Mouse (Mus musculus) left cerebral cortex, postnatal 10 days (tissue): Measurements from ENCODE around the gene Tmbim1. TPM values are rescaled to one million over a fixed set of nuclear protein-coding genes. Genes with fewer than 3 reads are reported as not detected.

ENCODE experiments used
- DNase-seq, 2 experiments: peaks; one replicate each; pipeline ENCODE4 v3.0.0; 2021 to 2022; ENCODE audit warnings: low spot score in 2 of 2, mixed read lengths in 1 of 2; ENCODE audit errors: extremely low spot score in 1 of 2
- intact Hi-C: fragments of 180-260 bp; cut with DNase I; formaldehyde crosslinking; loops from one replicate; pipeline ENCODE4 v1.15.1; 2025
- total RNA-seq, 2 experiments: library from RNA; stranded (reverse); gene quantifications; 2 replicates each; pipeline ENCODE4 v1.2.3; 2021

Gene Tmbim1
- total RNA-seq, 2 experiments from 2014 or later: 10.4 to 11.2 TPM

- DNase-seq: no peak
- intact Hi-C loops: no loop called here
These were observed 56.0 kb downstream of the Tmbim1 start for GRCm38 (mm10) chr1:74249331-74249980.

GRCm38 (mm10) chr1:74248799-74249198, 56.6 kb downstream of the Tmbim1 start:
- intact Hi-C loops: no loop called here
- DNase-seq: no peak

GRCm38 (mm10) chr1:74245525-74245924, 59.9 kb downstream of the Tmbim1 start:
- DNase-seq: no peak
- intact Hi-C loops: no loop called here

GRCm38 (mm10) chr1:74240832-74241231, 64.6 kb downstream of the Tmbim1 start:
- no peak for DNase-seq
- intact Hi-C loops: no loop called here

- intact Hi-C loops: no loop called here
- DNase-seq: peak; percentile 52 to 68
These were observed 65.1 kb downstream of the Tmbim1 start for GRCm38 (mm10) chr1:74240311-74240710.

GRCm38 (mm10) chr1:74239618-74240017, 65.8 kb downstream of the Tmbim1 start:
- DNase-seq: peak in 1 of 2 experiments; percentile 33

GRCm38 (mm10) chr1:74239162-74239561, 66.3 kb downstream of the Tmbim1 start:
- intact Hi-C loops: no loop called here
- no peak for DNase-seq

More at GRCm38 (mm10) chr1:74239618-74240017, 65.8 kb downstream of the Tmbim1 start:
- intact Hi-C loops: no loop called here

Other genes starting within 250 kb of the Tmbim1 start
- gene Tns1, start 181.2 kb downstream of the Tmbim1 start, total RNA-seq: 10 to 100 TPM; 29.3 to 29.8 TPM
- gene Rufy4, start 180.1 kb downstream of the Tmbim1 start, total RNA-seq: under 1 TPM in 1 of 2 experiments, not detected in 1; 0.15 TPM
- gene Cxcr2, start 151.6 kb downstream of the Tmbim1 start, total RNA-seq: not detected
- gene Cxcr1, start 111.0 kb downstream of the Tmbim1 start, total RNA-seq: not detected
- 100 to 1,000 TPM; 316 to 324 TPM for gene Arpc2, start 69.5 kb downstream of the Tmbim1 start, total RNA-seq
- not detected for gene Gpbar1, start 27.1 kb downstream of the Tmbim1 start, total RNA-seq
- gene Aamp, start 20.9 kb downstream of the Tmbim1 start, total RNA-seq: 100 to 1,000 TPM; 131 to 139 TPM
- gene Pnkd, start 20.7 kb downstream of the Tmbim1 start, total RNA-seq: 100 to 1,000 TPM; 109 to 124 TPM
- under 1 TPM; 0.41 to 0.45 TPM for gene Catip, start 56.5 kb upstream of the Tmbim1 start, total RNA-seq
- 1 to 10 TPM; 1.9 to 2.7 TPM for gene Slc11a1, start 69.6 kb upstream of the Tmbim1 start, total RNA-seq
- gene Ctdsp1, start 85.9 kb upstream of the Tmbim1 start, total RNA-seq: 10 to 100 TPM; 17.8 to 17.9 TPM
- gene Vil1, start 103.8 kb upstream of the Tmbim1 start, total RNA-seq: under 1 TPM; 0.89 to 0.92 TPM
- 10 to 100 TPM; 38.6 to 41.1 TPM for gene Cnot9, start 200.4 kb upstream of the Tmbim1 start, total RNA-seq
- gene Plcd4, start 237.3 kb upstream of the Tmbim1 start, total RNA-seq: 10 to 100 TPM in 1 of 2 experiments, 1 to 10 TPM in 1; 7.6 to 10.9 TPM
- 10 to 100 TPM; 24.6 to 25.4 TPM for gene Usp37, start 238.7 kb upstream of the Tmbim1 start, total RNA-seq